In genomic region chr1:130854819-130855218, GRCm38 (mm10) we compare ENCODE assay signal across 22 mouse cellular contexts. TPM values are rescaled to one million over a fixed set of nuclear protein-coding genes. Genes with fewer than 3 reads are reported as not detected.
"Had no signal": no experiment of that assay in that cellular context is flagged by ENCODE, and none has a peak within 500 bp of the region (broad histone marks: within the 10 kb centered on the region; RNA-seq: fewer than 3 reads in every experiment).

No protein-coding gene starts in this region.

- H3K27me3 ChIP-seq: limb, embryonic 12.5 days; limb, embryonic 15.5 days; neural tube, embryonic 13.5 days; stomach, embryonic 15.5 days had no signal

- H3K4me1 ChIP-seq: limb, embryonic 12.5 days; limb, embryonic 15.5 days; neural tube, embryonic 13.5 days; stomach, embryonic 15.5 days had no signal

- H3K9me3 ChIP-seq: limb, embryonic 12.5 days; limb, embryonic 15.5 days; neural tube, embryonic 13.5 days; stomach, embryonic 15.5 days had no signal

- ATAC-seq: liver, postnatal 0 days; lung, postnatal 0 days; midbrain, embryonic 16.5 days had no signal

- H3K4me2 ChIP-seq: limb, embryonic 12.5 days; limb, embryonic 15.5 days; liver, embryonic 11.5 days; lung, embryonic 14.5 days; neural tube, embryonic 13.5 days; stomach, embryonic 15.5 days had no signal

- H3K27ac ChIP-seq: kidney, postnatal 0 days; limb, embryonic 12.5 days; limb, embryonic 15.5 days; liver, embryonic 14.5 days; macrophage; neural tube, embryonic 13.5 days; stomach, embryonic 15.5 days had no signal

- H3K4me3 ChIP-seq: limb, embryonic 12.5 days; limb, embryonic 15.5 days; myocyte; neural tube, embryonic 13.5 days; stomach, embryonic 15.5 days had no signal

- H3K9ac ChIP-seq: limb, embryonic 12.5 days; limb, embryonic 15.5 days; liver, embryonic 14.5 days; liver, postnatal 0 days; lung, embryonic 14.5 days; neural tube, embryonic 13.5 days; stomach, embryonic 15.5 days had no signal

- DNase-seq: kidney, adult 11 months; kidney, adult 9 months; kidney, postnatal 25 days; left cerebral cortex, postnatal 4 days; liver, postnatal 0 days; lung, embryonic 14.5 days; retina, postnatal 1 day; right cerebral cortex, postnatal 25 days; spleen, adult 18-20 months; thymus, postnatal 25 days had no signal

- H3K36me3 ChIP-seq: limb, embryonic 12.5 days; limb, embryonic 15.5 days; neural tube, embryonic 13.5 days; stomach, embryonic 15.5 days had no signal

RNA-seq across cellular contexts. Expression of gene Fcmr, which starts 10.7 kb away (rescaled TPM):
- polyA plus RNA-seq: limb, embryonic 12.5 days; liver, embryonic 11.5 days; liver, embryonic 14.5 days; lung, embryonic 14.5 days; myocyte; neural tube, embryonic 13.5 days; thymus, postnatal 0 days had no signal

RNA-seq across cellular contexts. Expression of gene Pigr, which starts 28.3 kb away (rescaled TPM):
- polyA plus RNA-seq: limb, embryonic 12.5 days; lung, embryonic 14.5 days; macrophage; midbrain, embryonic 16.5 days; neural tube, embryonic 13.5 days had no signal

RNA-seq across cellular contexts. Expression of gene Il24, which starts 32.4 kb away (rescaled TPM):
- polyA plus RNA-seq: kidney, postnatal 0 days; limb, embryonic 12.5 days; limb, embryonic 15.5 days; liver, embryonic 11.5 days; liver, embryonic 14.5 days; liver, postnatal 0 days; lung, embryonic 14.5 days; lung, postnatal 0 days; macrophage; midbrain, embryonic 16.5 days; myocyte; neural tube, embryonic 13.5 days; stomach, embryonic 15.5 days had no signal

RNA-seq across cellular contexts. Expression of gene Fcamr, which starts 54.1 kb away (rescaled TPM):
- polyA plus RNA-seq: limb, embryonic 12.5 days; liver, embryonic 11.5 days; liver, embryonic 14.5 days; liver, postnatal 0 days; lung, embryonic 14.5 days; macrophage; midbrain, embryonic 16.5 days; myocyte; neural tube, embryonic 13.5 days; thymus, postnatal 0 days had no signal

RNA-seq across cellular contexts. Expression of gene Il20, which starts 56.4 kb away (rescaled TPM):
- polyA plus RNA-seq: kidney, postnatal 0 days; limb, embryonic 12.5 days; limb, embryonic 15.5 days; liver, embryonic 11.5 days; liver, embryonic 14.5 days; liver, postnatal 0 days; lung, embryonic 14.5 days; lung, postnatal 0 days; macrophage; midbrain, embryonic 16.5 days; myocyte; neural tube, embryonic 13.5 days; stomach, embryonic 15.5 days; thymus, postnatal 0 days had no signal
